Mouse (Mus musculus) forebrain, embryonic 14.5 days (tissue): ENCODE results near the gene Plxnd1. TPM values are rescaled to one million over a fixed set of nuclear protein-coding genes. Genes with fewer than 3 reads are reported as not detected.

ENCODE experiments used
- ATAC-seq: fragments of 200-750 bp; cut with Nextera tagmentation; 2 replicates; pipeline ENCODE4 v1.8.0; 2017; ENCODE audit warnings: mild to moderate bottlenecking, moderate library complexity
- DNase-seq: peaks from one replicate; pipeline ENCODE4 v3.0.0-alpha.2; 2015; ENCODE audit warnings: low spot score
- H3K27ac ChIP-seq: fragments of 300-500 bp; sonication (generic); 2 replicates; pipeline ENCODE4 v1.5.1; 2014; ENCODE audit warnings: low read depth, mild to moderate bottlenecking, control low read depth, low read length, moderate library complexity
- H3K27me3 ChIP-seq: fragments of 300-500 bp; sonication (generic); replicated peaks from 2 replicates; pipeline ENCODE4 v1.6.1; 2014; ENCODE audit warnings: low read length, control low read depth, mixed read lengths; ENCODE audit not compliant: control insufficient read depth, insufficient read depth
- H3K36me3 ChIP-seq: fragments of 300-500 bp; sonication (generic); 2 replicates; pipeline ENCODE4 v1.6.1; 2014; ENCODE audit warnings: low read length, control low read depth; ENCODE audit not compliant: control insufficient read depth, insufficient read depth
- H3K4me1 ChIP-seq: fragments of 300-500 bp; sonication (generic); 2 replicates; pipeline ENCODE4 v1.6.1; 2014; ENCODE audit warnings: antibody characterized with exemption, low read length, control low read depth; ENCODE audit not compliant: control insufficient read depth, insufficient read depth
- H3K4me2 ChIP-seq: fragments of 300-500 bp; sonication (generic); 2 replicates; pipeline ENCODE4 v1.6.1; 2014; ENCODE audit warnings: mild to moderate bottlenecking, control low read depth, low read length
- H3K4me3 ChIP-seq: fragments of 300-500 bp; sonication (generic); 2 replicates; pipeline ENCODE4 v1.5.1; 2014; ENCODE audit warnings: low read depth, low read length, control low read depth
- H3K9ac ChIP-seq: fragments of 300-500 bp; sonication (generic); 2 replicates; pipeline ENCODE4 v1.6.1; 2014; ENCODE audit warnings: mild to moderate bottlenecking, low read length, control low read depth, moderate library complexity
- H3K9me3 ChIP-seq: fragments of 300-500 bp; sonication (generic); replicated peaks from 2 replicates; pipeline ENCODE4 v1.6.1; 2016; ENCODE audit warnings: low read length, control low read depth, mixed read lengths; ENCODE audit not compliant: control insufficient read depth
- WGBS: fragments of 180-500 bp; shearing (Covaris S2); extraction: QIAGEN DNeasy Blood & Tissue Kit; methylation state at CpG from one replicate; pipeline ENCODE4 v1.1.7; 2014; 5-methylcytosine and 5-hydroxymethylcytosine counted together
- polyA plus RNA-seq: library from polyadenylated mRNA; unstranded; fragments of >200 nt; fragmentation: Nextera tagmentation; extraction: Ambion mirVana; gene quantifications from 2 replicates; pipeline ENCODE4 v1.2.1, GENCODE M21; 2014

Gene Plxnd1
- polyA plus RNA-seq, 1 experiment from 2014 or later: 19.6 TPM

GRCm38 (mm10) chr6:115978596-115978995 is 16.2 kb downstream of the Plxnd1 start:
- no peak overlapping the region for H3K4me2 ChIP-seq
- 0 out of 2 replicates have a peak, but pooled peaks cover 5% of the 10 kb centered on the region for H3K4me1 ChIP-seq
- 0 out of 2 replicates have a peak, but pooled peaks cover 2% of the 10 kb centered on the region for H3K36me3 ChIP-seq
- no peak overlapping the region for H3K27ac ChIP-seq
- no peaks in the 10 kb centered on the region for H3K27me3 ChIP-seq
- H3K9ac ChIP-seq: no peak overlapping the region
- ATAC-seq: no peak
- H3K9me3 ChIP-seq: no peaks in the 10 kb centered on the region
- 60% methylated on average over 8 of the region's 8 CpGs for WGBS
- no peak overlapping the region for H3K4me3 ChIP-seq
- DNase-seq: no peak

GRCm38 (mm10) chr6:115977810-115978209 is 17.0 kb downstream of the Plxnd1 start:
- Histone ChIP-seq H3K9ac (no peak overlapping the region), H3K36me3 (0 out of 2 replicates have a peak, but pooled peaks cover 2% of the 10 kb centered on the region), H3K4me1 (0 out of 2 replicates have a peak, but pooled peaks cover 5% of the 10 kb centered on the region), H3K27me3 (no peaks in the 10 kb centered on the region), H3K4me3 (no peak overlapping the region), H3K27ac (no peak overlapping the region), H3K9me3 (no peaks in the 10 kb centered on the region), H3K4me2 (no peak overlapping the region)
- DNase-seq (no peak), ATAC-seq (no peak)
- 92% methylated on average over 15 of the region's 15 CpGs for WGBS

GRCm38 (mm10) chr6:115975606-115976005 is 19.2 kb downstream of the Plxnd1 start:
- Histone ChIP-seq H3K36me3 (0 out of 2 replicates have a peak, but pooled peaks cover 2% of the 10 kb centered on the region), H3K9me3 (no peaks in the 10 kb centered on the region), H3K27ac (no peak overlapping the region), H3K27me3 (no peaks in the 10 kb centered on the region), H3K4me2 (no peak overlapping the region), H3K4me1 (peaks cover 14% of the 10 kb centered on the region), H3K4me3 (no peak overlapping the region), H3K9ac (no peak overlapping the region)
- no peak for ATAC-seq
- DNase-seq: no peak
- WGBS: 82% methylated on average over 8 of the region's 8 CpGs

- H3K9me3 ChIP-seq: no peaks in the 10 kb centered on the region
- no peak overlapping the region for H3K9ac ChIP-seq
- ATAC-seq (no peak), DNase-seq (no peak)
- peaks cover 14% of the 10 kb centered on the region for H3K4me1 ChIP-seq
- H3K27ac ChIP-seq: no peak overlapping the region; the same call in 1 of the 2 replicates
- no peak overlapping the region for H3K4me3 ChIP-seq
- H3K27me3 ChIP-seq: no peaks in the 10 kb centered on the region
- H3K36me3 ChIP-seq: 0 out of 2 replicates have a peak, but pooled peaks cover 2% of the 10 kb centered on the region
- H3K4me2 ChIP-seq: no peak overlapping the region
- WGBS: 73% methylated on average over 16 of the region's 16 CpGs
These were observed 20.7 kb downstream of the Plxnd1 start for GRCm38 (mm10) chr6:115973881-115974662.

- H3K4me2 ChIP-seq: no peak overlapping the region
- 0 out of 2 replicates have a peak, but pooled peaks cover 2% of the 10 kb centered on the region for H3K36me3 ChIP-seq
- DNase-seq (no peak), ATAC-seq (no peak)
- H3K27ac ChIP-seq: no peak overlapping the region
- H3K4me3 ChIP-seq: no peak overlapping the region
- no peaks in the 10 kb centered on the region for H3K9me3 ChIP-seq
- peaks cover 14% of the 10 kb centered on the region for H3K4me1 ChIP-seq
- H3K27me3 ChIP-seq: no peaks in the 10 kb centered on the region
- 91% methylated on average over 15 of the region's 15 CpGs for WGBS
- no peak overlapping the region for H3K9ac ChIP-seq
These were observed 21.5 kb downstream of the Plxnd1 start for GRCm38 (mm10) chr6:115973139-115973875.

- H3K27me3 ChIP-seq: no peaks in the 10 kb centered on the region
- DNase-seq: no peak
- no peaks in the 10 kb centered on the region for H3K9me3 ChIP-seq
- 76% methylated on average over 7 of the region's 7 CpGs for WGBS
- H3K27ac ChIP-seq: peak overlapping the region; percentile 50; the same call in 1 of the 2 replicates
- H3K4me2 ChIP-seq: no peak overlapping the region
- ATAC-seq: peak; percentile 36; the same call in 1 of the 2 replicates
- 0 out of 2 replicates have a peak, but pooled peaks cover 2% of the 10 kb centered on the region for H3K36me3 ChIP-seq
- no peak overlapping the region for H3K9ac ChIP-seq
- peaks cover 14% of the 10 kb centered on the region for H3K4me1 ChIP-seq
- H3K4me3 ChIP-seq: no peak overlapping the region
These were observed 22.6 kb downstream of the Plxnd1 start for GRCm38 (mm10) chr6:115972083-115972764.

- Histone ChIP-seq H3K36me3 (0 out of 2 replicates have a peak, but pooled peaks cover 2% of the 10 kb centered on the region), H3K27ac (peak overlapping the region; percentile 50), H3K4me2 (no peak overlapping the region), H3K4me3 (no peak overlapping the region), H3K9me3 (no peaks in the 10 kb centered on the region), H3K9ac (no peak overlapping the region), H3K27me3 (no peaks in the 10 kb centered on the region), H3K4me1 (peaks cover 14% of the 10 kb centered on the region)
- ATAC-seq (peak; percentile 82), DNase-seq (peak; percentile 72)
- 45% methylated on average over 13 of the region's 13 CpGs for WGBS
These were observed 23.3 kb downstream of the Plxnd1 start for GRCm38 (mm10) chr6:115971273-115972060.

GRCm38 (mm10) chr6:115969952-115970351 is 24.9 kb downstream of the Plxnd1 start:
- Histone ChIP-seq H3K9me3 (no peaks in the 10 kb centered on the region), H3K4me2 (no peak overlapping the region), H3K4me1 (peaks cover 14% of the 10 kb centered on the region), H3K9ac (no peak overlapping the region), H3K27ac (no peak overlapping the region), H3K27me3 (no peaks in the 10 kb centered on the region), H3K36me3 (no peaks in the 10 kb centered on the region), H3K4me3 (no peak overlapping the region)
- WGBS: 59% methylated on average over 4 of the region's 6 CpGs
- ATAC-seq (no peak), DNase-seq (no peak)
